Mouse (Mus musculus) adrenal gland, postnatal 25 days (tissue): ENCODE data around the gene Mpeg1. TPM values are rescaled to one million over a fixed set of nuclear protein-coding genes. Genes with fewer than 3 reads are reported as not detected.

Experiments
- DNase-seq: peaks from one replicate; pipeline ENCODE4 v3.0.0; 2021; ENCODE audit warnings: mixed read lengths
- total RNA-seq: library from RNA; stranded (reverse); gene quantifications from 2 replicates; pipeline ENCODE4 v1.2.3, GENCODE M21; 2021

The Mpeg1 gene
- total RNA-seq, 1 experiment from 2014 or later: 16.5 TPM

DNA sequence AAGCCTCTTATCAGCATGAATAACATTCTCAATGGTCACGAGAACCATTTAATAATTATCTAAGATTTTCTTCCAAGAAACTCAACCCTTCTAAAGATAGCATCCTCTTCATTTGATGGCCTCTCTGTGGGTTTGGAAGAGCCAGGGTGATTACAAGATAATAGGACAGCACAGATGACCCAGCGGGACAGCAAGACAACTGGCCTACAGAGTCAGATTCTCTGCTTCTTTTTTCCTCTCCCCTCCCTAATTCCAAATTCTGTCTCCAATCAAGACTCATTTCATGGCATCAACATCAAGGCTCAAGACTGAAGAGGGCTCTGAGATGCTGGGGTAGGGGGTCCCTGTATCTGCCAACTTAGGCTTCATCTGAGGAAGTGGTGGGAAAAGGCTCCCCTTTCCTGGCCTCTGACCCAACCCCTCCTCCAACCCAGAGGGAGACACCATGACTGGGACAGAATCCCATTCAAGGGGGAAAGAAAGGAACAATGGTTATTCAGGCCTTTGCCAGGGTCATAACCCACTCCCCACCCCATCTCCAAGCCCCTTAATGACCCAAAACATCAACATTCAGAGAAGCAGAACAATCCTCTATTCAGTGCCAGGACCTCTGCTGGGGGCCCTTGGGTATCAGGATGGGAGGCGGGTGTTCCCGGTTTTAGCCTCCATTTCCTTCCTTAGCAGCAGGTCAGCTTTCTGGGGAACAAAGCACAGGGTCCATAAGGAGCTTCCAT lies 33.0 kb downstream of the Mpeg1 start:
- no peak for DNase-seq

DNA sequence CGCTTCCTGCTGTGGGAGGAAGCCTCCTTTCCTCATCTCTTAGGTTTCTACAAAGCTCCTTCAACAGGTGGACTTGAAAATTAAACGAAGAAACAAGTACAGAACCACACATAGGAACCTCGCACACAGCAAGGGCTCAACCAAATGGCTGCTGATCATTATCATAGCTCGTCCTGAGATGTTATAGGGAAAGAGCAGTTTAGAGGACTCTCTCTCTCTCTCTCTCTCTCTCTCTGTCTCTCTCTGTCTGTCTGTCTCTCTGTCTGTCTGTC lies 33.5 kb downstream of the Mpeg1 start:
- no peak for DNase-seq

DNA sequence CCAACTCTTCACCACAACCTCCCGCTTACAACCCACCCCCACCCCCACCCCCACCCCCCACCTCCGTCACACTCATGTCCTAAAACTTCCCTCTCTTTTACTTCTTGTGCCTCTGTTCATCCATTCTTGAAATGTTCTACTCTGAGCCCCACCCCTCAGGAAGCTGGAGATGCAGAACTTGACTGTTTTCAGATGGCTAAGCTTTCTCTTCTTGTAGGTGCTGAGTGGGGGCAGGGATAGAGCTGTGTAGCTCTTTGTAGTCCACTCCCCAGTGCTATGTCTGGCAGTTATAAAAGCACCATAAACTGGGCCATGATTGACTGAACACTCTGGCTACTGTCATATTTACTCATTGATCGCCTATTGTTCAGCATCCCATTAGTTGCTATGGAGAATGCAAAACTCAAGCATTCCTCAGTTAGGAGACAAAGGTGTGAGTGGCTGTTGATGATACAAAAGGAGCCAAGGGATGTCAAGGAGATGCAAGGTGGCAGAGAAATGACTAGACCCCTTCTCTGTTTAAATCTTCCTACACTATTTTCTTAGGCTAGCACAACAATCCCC lies 34.5 kb downstream of the Mpeg1 start:
- no peak for DNase-seq

DNA sequence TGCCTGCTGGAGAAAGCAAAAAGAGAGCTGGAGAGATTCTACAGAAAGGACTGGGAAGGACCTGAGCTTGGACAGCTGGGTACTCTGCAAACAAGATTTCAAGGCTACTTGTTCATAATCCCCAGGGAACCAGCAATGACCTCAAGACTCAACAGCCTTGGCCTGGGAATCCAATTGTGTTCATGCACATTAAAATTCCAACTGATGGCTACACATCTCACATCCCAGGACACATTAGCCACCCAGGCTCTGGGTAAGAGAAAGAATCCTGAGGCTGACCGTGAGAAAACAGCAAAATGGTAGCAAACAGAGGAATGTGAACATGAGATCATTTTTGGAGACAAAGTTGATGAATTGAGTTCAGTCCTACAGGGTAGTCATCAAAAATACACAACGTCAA lies 35.7 kb downstream of the Mpeg1 start:
- no peak for DNase-seq

DNA sequence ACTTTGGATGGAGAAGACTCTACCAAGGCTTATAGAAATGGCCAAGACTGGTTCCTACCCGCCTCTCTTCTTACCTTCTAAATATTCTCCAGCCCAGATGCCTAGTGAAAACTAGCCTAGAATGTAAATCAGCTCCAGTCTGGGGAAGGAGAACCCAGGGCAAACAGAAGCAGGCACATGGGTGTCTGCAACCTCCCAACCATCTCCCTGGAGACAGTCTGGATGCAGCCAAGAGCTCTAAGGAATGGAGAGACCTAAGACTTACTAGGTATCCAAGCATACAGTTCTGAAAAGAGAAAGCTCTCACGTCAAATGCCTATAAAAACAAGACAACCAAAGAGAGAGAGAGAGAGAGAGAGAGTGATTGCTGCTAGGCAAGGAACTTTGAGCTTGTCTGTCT lies 37.3 kb downstream of the Mpeg1 start:
- DNase-seq: no peak

DNA sequence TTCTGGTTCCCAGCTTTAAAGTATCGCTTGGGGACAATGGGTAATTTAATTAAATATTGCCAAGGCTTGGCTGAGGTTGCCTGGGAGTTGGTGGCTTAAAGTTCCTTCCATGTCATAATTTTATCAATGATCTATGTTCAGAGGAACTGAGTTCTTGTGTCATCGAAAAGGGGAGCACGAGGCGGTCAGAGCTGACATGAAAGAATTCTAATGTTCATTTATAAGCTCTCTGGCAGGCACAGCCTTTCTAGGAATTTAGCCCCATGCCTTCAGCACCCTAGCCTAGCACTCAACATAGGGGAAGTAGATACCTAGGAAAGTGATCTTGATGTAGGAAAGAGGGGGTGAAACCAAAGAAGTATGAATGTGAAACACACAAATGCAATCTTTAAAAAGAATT lies 37.7 kb downstream of the Mpeg1 start:
- no peak for DNase-seq

DNA sequence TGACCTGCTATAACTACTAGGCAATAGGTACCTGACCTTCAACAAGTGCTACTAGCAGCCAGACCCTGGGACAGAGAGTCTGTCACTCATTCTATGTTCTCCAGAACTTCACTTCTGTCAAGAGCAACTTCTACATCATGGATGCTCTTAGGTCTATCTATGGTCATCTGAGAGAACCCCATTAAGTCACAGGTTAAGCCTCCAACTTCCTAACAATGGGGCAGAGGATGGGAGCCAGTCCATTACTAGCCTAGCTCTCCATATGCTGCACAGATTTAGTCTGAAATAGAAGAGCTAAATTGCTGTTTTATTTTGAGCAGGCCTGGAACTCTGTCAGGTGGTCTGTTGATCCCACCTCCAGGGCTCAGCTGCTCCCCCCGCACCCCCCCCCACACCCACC lies 38.4 kb downstream of the Mpeg1 start:
- no peak for DNase-seq

DNA sequence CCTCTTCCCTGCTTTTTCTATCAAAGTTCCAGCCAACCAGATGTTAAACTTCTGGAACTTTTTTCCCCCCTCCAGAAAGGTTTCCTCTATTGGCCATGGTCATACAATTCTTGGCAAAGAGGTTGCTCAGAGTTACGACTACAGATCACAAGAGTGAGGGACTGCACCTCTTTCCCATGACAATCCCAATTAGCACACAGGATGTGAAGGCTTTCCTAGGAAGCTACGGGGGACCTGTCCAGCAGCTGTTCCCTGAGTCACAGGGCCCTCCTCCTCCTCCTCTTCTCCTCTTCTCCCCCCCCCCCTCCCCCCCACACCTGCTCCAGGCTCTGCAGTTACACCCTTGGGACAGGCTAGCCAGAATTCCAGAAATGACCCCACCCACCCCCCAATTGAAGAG lies 38.9 kb downstream of the Mpeg1 start:
- DNase-seq: no peak

DNA sequence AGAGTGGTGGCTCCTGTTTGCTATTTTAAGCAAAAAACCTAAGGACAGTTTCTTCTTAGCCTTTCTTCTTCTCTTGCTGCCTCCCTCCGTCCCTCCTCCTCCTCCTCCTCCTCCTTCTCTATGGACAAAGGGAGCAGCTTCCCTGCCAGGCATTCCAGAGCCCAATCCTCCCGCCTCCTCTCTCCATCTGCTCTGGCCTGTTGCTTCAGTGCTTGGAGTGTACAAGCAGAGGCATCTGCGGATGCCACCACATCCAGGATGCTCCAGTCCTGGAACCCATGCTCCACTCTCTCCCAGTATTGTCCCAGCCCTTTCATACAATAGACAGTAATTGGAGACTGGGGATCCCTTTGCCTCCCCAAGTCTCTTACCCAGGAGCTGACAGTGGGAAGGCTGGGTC lies 39.5 kb downstream of the Mpeg1 start:
- no peak for DNase-seq

DNA sequence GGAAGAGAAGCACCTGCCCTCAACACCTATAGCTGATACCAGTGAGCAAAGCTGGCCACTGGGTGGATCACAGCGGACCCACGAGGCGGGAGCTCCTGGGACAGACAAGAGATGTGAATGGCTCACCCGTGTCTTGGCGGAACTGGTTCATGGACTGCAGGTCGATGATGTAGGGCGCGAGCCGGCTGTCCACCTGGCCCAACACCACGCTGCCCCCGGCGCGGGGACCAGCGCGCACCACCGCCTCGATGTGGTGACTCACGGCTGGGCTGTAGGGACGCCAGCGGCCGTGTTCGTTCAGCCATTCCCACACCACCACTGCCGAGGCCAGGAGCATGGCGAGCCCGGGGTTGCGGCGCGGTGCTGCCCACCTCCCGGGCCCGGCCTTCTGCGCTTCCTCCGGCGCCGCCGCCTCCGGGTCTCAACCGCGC lies 40.3 kb downstream of the Mpeg1 start:
- DNase-seq: peak; percentile 71

DNA sequence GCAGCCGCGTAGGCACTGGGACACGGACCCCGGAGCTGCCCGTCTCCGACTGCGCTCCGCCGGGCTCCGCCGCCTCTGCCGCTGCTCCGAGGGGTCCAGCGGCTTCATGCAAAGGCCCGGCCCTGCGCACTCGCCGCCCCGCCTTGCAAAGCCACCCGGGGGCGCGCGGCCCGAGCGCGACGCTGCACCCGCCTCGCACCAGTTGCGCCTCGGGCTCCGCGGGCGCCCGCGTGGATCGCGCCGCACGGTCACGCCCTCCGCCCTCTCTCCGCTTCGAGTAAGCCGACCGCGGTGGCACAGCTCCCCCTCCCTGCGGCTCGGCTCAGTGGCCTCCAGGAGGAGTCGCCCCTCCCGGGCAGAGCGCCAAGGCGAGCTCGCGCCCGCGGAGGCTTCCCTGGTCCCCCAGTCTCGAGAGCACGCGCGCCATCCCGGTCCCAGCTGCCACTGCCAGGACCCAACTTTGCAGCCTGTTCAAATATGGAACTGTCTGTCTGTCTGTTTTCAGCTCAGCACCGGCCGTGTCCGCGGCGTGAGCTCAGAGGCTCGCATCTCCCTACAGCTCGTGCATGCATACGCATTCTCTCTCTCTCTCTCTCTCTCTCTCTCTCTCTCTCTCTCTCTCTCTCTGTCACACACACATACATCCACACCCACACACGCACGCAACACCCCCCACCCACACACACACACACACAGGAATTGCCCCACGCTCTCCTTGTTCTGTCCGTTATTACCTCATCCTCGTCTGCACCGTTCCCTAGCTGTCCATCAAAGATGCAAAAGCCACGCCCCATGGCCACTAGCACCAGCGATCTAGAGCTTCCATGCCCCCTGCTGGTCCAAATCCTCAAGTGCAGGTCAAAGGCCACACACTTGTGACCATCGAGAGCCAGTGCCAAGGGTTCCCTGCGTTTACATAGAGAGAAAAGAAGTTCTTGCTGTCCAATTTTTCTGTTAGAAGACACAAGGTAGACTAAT lies 41.1 kb downstream of the Mpeg1 start, which contains the start of gene Dtx4:
Gene Dtx4 (minus strand): TSS at position 85 of the 978 bp plus-strand sequence.
- peak; percentile 93 for DNase-seq

DNA sequence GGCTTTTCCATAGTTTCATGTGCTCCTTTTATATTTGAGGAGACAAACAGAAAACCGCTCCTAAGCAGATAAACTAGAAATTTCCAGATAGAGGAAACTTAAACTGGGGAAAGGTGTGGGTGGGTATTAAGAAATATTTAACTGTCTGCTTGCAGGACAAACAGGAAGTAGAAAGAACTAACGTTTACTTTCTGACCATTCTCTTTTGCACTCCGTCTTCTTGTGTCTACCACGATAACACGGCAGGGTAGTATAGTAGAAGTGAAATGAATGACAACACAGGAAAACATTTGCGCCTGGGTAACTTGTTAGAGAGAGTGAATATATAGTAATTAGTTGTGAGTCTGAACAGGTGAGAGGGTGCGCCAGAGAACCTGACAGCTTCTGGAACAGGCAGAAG lies 42.2 kb downstream of the Mpeg1 start:
- DNase-seq: no peak

DNA sequence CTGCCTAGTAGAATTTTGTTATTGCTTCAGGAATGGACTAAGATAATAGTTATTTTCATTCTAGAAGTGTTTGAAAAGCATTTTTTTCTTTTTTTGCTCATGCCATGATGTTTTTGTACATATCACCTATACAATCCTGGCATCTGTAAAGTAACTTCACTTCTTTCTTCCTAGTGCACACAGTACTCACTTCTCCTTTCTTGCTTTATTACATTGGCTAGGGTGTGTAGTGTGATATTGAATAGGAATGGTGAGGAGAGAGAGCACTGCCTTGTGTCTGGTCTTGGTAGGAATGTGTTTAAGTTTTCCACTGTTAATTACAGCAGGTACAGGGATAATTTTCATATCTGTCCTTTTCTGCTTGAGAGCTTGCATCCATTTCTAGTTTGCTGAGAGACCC lies 54.0 kb downstream of the Mpeg1 start:
- DNase-seq: no peak

Other genes with a start within 250 kb of the Mpeg1 start
- not detected in 2 replicates for gene Olfr1432, start 228.2 kb upstream of the Mpeg1 start, total RNA-seq
- gene Olfr262, start 219.1 kb upstream of the Mpeg1 start, total RNA-seq: not detected in 2 replicates
- not detected in 2 replicates for gene Olfr235, start 199.7 kb upstream of the Mpeg1 start, total RNA-seq
- gene Olfr1434, start 180.9 kb upstream of the Mpeg1 start, total RNA-seq: not detected in 2 replicates
- gene Olfr1436, start 161.6 kb upstream of the Mpeg1 start, total RNA-seq: not detected in 2 replicates
- gene Olfr1437, start 135.7 kb upstream of the Mpeg1 start, total RNA-seq: not detected in 2 replicates
- not detected in 2 replicates for gene Olfr1438-ps1, start 124.9 kb upstream of the Mpeg1 start, total RNA-seq
- gene Olfr1440, start 73.5 kb upstream of the Mpeg1 start, total RNA-seq: not detected in 2 replicates
- not detected in 2 replicates for gene Olfr1441, start 43.3 kb upstream of the Mpeg1 start, total RNA-seq
- gene Pfpl, start 32.9 kb upstream of the Mpeg1 start, total RNA-seq: not detected in 2 replicates
- 14.9 and 15.1 TPM in 2 replicates for gene Dtx4, start 40.7 kb downstream of the Mpeg1 start, total RNA-seq
- gene Fam111a, start 85.0 kb downstream of the Mpeg1 start, total RNA-seq: 6.3 and 6.7 TPM in 2 replicates
- 1.3 TPM in 1 of 2 replicates, not detected in the other for gene Gm4952, start 139.2 kb downstream of the Mpeg1 start, total RNA-seq
- not detected in 2 replicates for gene Glyat, start 172.5 kb downstream of the Mpeg1 start, total RNA-seq
- gene Olfr1442, start 209.7 kb downstream of the Mpeg1 start, total RNA-seq: not detected in 2 replicates
- gene Olfr1443, start 217.3 kb downstream of the Mpeg1 start, total RNA-seq: not detected in 2 replicates
- not detected in 2 replicates for gene Keg1, start 235.0 kb downstream of the Mpeg1 start, total RNA-seq